33 mouse cellular contexts compared by ENCODE assay signal in the genomic region with DNA sequence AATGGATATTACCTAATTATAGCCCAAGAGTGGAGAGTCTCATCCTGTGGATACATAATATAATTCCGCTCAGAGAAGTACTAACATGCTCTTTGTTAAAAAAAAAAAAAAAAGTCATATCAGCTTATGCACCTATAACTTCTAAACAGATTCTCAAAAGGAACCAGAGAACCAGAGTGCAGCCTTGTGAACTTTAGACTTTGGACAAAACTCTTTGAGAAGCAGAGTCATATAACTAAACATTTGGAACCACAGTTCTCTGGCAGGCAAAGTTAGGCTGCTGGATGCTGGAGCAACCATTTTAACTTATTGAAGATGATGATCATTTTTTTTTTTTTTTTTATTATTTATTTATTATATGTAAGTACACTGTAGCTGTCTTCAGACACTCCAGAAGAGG.
"Had no signal": no experiment of that assay in that cellular context is flagged by ENCODE, and none has a peak within 500 bp of the region (broad histone marks: within the 10 kb centered on the region; RNA-seq: fewer than 3 reads in every experiment).

No protein-coding gene starts in this region.

- H3K27ac ChIP-seq: heart, adult 2 months; heart, embryonic 10.5 days; heart, embryonic 13.5 days; heart, embryonic 15.5 days; hindbrain, embryonic 10.5 days; hindbrain, embryonic 12.5 days; hindbrain, embryonic 13.5 days; hindbrain, embryonic 14.5 days; hindbrain, embryonic 15.5 days; hindbrain, postnatal 0 days; intestine, embryonic 15.5 days; kidney, embryonic 15.5 days; kidney, postnatal 0 days; layer of hippocampus, adult 2 months; left cerebral cortex, adult 2 months had no signal

- H3K4me1 ChIP-seq: heart, embryonic 12.5 days; heart, embryonic 13.5 days; heart, embryonic 15.5 days; hindbrain, embryonic 12.5 days; hindbrain, embryonic 13.5 days; hindbrain, embryonic 15.5 days; intestine, embryonic 15.5 days; kidney, embryonic 15.5 days had no signal

- H3K36me3 ChIP-seq: heart, embryonic 10.5 days; heart, embryonic 12.5 days; heart, embryonic 13.5 days; heart, embryonic 15.5 days; hindbrain, embryonic 10.5 days; hindbrain, embryonic 12.5 days; hindbrain, embryonic 13.5 days; hindbrain, embryonic 15.5 days; intestine, embryonic 15.5 days; kidney, embryonic 15.5 days had no signal

- H3K4me2 ChIP-seq: heart, embryonic 11.5 days; heart, embryonic 12.5 days; heart, embryonic 13.5 days; heart, embryonic 15.5 days; hindbrain, embryonic 12.5 days; hindbrain, embryonic 13.5 days; hindbrain, embryonic 14.5 days; hindbrain, embryonic 15.5 days; intestine, embryonic 15.5 days; kidney, embryonic 15.5 days had no signal

- H3K27me3 ChIP-seq: heart, embryonic 12.5 days; heart, embryonic 13.5 days; heart, embryonic 15.5 days; hindbrain, embryonic 12.5 days; intestine, embryonic 15.5 days; kidney, embryonic 15.5 days had no signal

- H3K9ac ChIP-seq: heart, embryonic 12.5 days; heart, embryonic 13.5 days; heart, embryonic 15.5 days; hindbrain, embryonic 12.5 days; hindbrain, embryonic 13.5 days; hindbrain, embryonic 14.5 days; hindbrain, embryonic 15.5 days; intestine, embryonic 15.5 days; kidney, embryonic 15.5 days had no signal

- DNase-seq: heart, adult 2 months; heart, postnatal 10 days; heart, postnatal 14 days; heart, postnatal 36 days; heart, postnatal 4 days; kidney, adult 11 months; kidney, adult 18-20 months; kidney, postnatal 10 days; kidney, postnatal 14 days; kidney, postnatal 25 days; kidney, postnatal 4 days; layer of hippocampus, adult 9-11 months; layer of hippocampus, postnatal 36 days had no signal

- H3K9me3 ChIP-seq: heart, embryonic 10.5 days; heart, embryonic 12.5 days; heart, embryonic 13.5 days; heart, embryonic 15.5 days; hindbrain, embryonic 10.5 days; hindbrain, embryonic 12.5 days; hindbrain, embryonic 13.5 days; hindbrain, embryonic 15.5 days; intestine, embryonic 15.5 days; kidney, embryonic 15.5 days had no signal

- ATAC-seq: hindbrain, embryonic 16.5 days; hindbrain, postnatal 0 days; inflammation-experienced regulatory T-cells, adult 6 months; intestine, embryonic 15.5 days; intestine, embryonic 16.5 days; intestine, postnatal 0 days had no signal

- H3K4me3 ChIP-seq: heart, adult 2 months; heart, embryonic 10.5 days; heart, embryonic 12.5 days; heart, embryonic 13.5 days; heart, embryonic 15.5 days; hindbrain, embryonic 10.5 days; hindbrain, embryonic 12.5 days; hindbrain, embryonic 13.5 days; hindbrain, embryonic 15.5 days; intestine, embryonic 15.5 days; kidney, embryonic 15.5 days; layer of hippocampus, adult 2 months; left cerebral cortex, adult 2 months had no signal
